Mouse (Mus musculus): Measurements from ENCODE around the gene Stk32c.

Stk32c gene

DNA sequence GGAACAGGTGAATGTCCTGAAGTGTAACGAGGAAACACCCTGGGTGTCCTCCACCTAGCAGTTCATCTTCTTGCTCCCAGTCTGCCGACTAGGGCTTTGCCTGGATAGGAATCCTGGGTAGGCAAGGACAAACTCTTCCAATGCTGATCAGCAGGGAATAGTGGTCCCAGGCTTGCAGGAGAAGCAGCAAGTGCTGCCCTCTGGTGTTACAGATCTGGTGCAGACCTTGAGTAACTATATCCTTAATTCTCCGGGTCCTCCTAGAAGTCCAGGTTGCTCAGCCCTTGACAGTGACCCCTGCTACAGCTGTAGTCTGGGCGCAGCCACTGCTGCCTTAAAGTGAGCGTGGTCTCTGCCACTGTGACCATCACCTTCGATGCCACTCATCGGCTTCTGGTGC lies 13.0 kb downstream of the Stk32c start:
- CTCF ChIA-PET: no interaction called here

DNA sequence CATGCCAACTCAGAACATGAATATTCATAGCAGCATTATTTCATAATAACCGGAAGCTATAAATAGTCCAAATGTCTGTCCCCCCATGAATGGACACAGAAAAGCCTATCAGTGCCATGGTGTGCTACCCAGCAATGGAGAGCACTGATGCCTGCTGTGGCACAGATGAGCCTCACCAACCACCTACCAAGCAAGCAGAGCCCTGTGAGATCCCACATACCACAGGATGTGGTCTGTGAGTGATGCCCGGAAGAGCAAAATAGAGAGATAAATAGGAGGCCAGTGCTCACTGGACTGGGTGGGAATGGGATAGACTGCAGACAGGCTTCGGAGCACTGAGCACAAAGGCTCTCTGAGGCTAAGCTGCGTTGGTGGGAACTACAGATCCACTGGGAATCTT lies 16.1 kb downstream of the Stk32c start:
- CTCF ChIA-PET: interaction anchor here (0.5 kb wide), 1 partner anchor 38 kb away, joined by 12 read pairs; no protein-coding TSS in a partner anchor

- CTCF ChIA-PET: no interaction called here
Measured at GRCm38 (mm10) chr7:139191619-139192018, 21.5 kb downstream of the Stk32c start.

DNA sequence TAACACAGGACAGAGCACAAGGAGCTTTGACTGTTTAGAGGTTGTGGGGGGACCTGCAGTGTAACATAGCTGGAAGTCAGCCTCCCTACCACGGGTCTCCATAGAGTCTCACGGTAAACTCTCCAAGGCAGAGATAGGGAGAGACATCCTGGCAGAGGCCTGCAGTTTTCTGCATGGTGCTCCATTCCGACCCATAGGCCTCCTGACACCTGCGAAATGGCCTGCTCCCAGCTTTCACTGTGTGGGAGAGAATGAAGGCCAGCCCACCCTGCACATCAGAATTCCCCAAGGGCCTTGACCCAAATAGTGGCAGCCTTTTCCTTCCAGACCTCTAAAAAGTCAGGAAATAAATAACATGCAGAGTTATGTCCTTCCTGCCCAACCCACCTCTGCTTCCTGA lies 22.5 kb downstream of the Stk32c start:
- CTCF ChIA-PET: no interaction called here

GRCm38 (mm10) chr7:139188634-139189207 lies 24.4 kb downstream of the Stk32c start:
- CTCF ChIA-PET: no interaction called here

- CTCF ChIA-PET: no interaction called here
Measured at GRCm38 (mm10) chr7:139187771-139188633, 25.1 kb downstream of the Stk32c start.

DNA sequence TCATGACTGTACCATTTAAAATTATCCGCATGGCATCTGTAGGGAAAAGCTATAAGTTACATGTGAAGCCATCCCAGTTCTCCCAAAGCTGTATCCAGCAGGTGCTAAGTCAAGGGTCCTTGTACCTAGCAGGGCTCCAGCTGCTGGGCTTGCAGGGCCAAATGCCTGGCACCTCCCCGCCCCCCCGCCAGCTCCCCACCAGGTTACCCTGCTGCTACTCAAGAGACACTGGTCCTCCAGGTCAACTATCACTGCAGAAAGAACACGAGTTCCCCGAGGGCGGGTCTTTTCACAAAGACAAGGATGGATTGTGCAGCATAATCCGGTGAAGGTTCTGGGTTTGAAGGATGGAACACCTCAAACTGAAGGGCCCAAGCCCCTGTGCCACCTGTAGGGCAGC lies 25.8 kb downstream of the Stk32c start:
- CTCF ChIA-PET: no interaction called here

GRCm38 (mm10) chr7:139186436-139186835 lies 26.7 kb downstream of the Stk32c start:
- CTCF ChIA-PET: no interaction called here

DNA sequence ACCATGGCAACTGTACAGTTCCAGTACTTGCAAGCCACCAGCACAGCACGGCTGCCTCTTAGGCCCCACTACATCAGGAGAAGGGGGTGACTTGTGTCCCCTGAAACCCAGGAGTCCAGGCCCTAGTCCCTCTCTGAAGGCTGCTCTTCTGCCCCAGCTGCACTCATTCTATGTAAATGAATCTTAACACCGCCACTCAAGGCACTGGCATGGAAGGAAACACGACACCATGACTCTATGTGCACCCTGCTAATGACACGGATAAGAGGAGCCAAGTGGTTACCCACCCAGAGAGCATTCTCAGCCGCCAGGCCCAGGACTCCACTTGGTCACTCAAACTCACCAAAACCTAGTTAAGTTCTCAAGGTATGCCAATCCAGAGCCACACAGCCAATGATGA lies 27.1 kb downstream of the Stk32c start:
- CTCF ChIA-PET: interaction anchor here (0.5 kb wide), 1 partner anchor 25 kb away, joined by 3 read pairs; no protein-coding TSS in a partner anchor

DNA sequence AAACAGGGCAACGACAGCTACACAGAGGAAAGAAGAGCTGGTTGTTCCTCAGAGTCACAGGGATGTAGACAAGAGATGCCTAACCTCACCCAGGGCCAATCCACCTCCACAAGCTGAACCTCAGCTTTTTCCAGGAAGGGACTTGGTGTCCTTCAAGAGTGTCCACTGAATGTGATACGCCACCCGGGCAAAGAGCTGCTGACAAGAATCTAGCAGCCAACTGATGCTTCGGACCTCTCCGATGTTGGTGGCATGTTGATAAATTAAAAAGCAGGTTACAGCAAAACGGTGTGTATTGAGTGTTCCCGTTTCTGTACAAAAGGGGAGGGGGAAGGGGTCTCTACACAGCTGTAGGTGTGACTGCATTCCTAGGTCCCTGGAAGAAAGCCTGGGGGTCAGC lies 28.3 kb downstream of the Stk32c start:
- CTCF ChIA-PET: no interaction called here

DNA sequence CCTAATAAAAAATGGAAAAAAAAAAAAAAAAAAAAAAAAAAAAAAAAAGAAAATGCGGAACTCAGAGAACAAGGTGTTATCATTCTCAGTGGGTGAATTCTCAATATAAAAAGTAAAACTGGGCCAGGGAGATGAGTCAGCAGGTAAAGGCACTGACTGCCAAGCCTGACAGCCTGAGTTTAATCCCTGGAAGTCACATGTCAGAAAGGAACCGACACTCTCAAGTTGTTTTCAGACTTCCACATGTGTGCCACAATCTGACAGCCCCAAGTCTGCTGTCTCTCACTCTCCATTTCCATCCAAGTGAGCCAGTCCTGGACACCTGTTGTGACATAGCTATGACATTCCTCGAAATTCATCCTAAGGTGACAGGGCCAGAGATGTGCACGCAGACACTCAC lies 28.7 kb downstream of the Stk32c start:
- CTCF ChIA-PET: no interaction called here

DNA sequence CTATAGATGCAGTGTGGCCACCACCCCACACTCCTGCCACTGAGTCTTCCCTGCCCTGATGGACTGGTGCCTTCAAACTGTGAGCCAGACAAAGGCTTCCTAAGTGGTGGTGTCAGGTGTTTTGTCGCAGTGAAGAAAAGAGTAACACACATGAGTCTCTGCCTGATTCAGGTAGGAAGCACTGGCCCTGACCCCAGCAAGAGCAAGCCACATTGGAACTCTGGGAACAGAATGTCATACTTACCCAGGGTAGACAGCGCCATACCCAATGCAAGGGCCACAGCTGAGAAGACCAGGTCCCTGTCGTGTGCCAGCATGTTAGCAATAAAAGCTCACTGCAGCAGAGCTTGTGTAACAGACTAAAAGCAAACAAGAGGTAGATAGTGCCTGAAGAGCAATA lies 33.0 kb downstream of the Stk32c start:
- CTCF ChIA-PET: no interaction called here

- CTCF ChIA-PET: no interaction called here
Measured at GRCm38 (mm10) chr7:139179299-139179698, 33.8 kb downstream of the Stk32c start.

GRCm38 (mm10) chr7:139169143-139169542 lies 44.0 kb downstream of the Stk32c start:
- CTCF ChIA-PET: no interaction called here

DNA sequence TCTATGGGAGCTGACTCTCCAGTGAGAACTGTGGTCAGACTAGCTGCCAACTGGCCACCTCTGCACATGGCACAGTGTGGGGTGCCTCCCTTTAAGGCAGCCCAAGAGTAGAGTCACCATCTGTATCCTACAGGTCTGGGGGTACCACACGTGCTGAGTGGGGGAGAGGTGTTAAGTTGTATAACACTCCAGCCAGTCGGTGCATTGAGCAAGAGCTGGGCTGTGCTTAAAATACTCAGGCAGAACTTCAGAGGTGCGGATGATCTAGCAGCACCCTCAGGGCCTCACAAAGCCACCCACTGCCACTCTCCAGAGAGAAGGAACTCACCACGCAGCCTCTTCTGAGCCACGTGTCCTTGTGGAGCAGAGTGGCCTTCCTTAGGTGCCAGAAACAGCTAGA lies 48.7 kb downstream of the Stk32c start:
- CTCF ChIA-PET: no interaction called here

DNA sequence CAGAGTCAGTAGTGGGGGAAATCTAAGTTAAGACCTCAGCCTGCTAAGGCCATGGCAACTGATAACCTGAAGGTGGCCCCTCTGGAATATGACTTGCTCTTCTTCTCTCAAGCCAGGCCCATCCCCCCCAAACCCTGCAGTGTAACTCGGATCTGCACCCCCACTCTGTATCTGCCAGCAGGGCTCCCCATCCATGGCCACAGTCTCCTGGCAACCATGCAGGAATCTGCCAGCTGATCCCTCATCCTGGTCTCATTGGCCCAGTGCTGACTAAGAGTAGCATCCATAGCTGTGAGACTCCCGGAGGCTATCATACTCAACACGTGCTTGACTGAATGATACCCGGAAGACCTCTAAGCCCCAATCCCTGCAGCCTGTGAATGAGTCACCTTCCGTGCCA lies 54.2 kb downstream of the Stk32c start:
- CTCF ChIA-PET: no interaction called here

DNA sequence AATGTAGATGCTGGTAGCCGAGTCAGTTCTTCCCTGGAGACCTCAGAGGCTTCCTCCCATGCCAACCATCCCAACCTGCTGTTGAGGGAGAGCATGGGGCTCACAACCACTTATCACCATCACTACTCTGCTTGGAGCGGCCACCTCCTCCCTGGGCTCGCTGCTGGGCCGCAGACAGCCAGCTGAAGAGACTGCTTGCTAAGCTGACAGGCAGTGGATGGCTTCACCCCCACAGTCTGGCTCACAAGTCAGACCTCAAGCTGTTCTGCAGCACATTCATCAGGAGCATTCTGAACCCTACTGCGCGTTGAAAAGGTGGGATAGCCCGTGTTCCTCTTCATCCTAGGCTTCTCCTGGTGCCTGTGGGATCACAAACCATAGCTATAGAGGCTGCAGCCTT lies 54.6 kb downstream of the Stk32c start:
- CTCF ChIA-PET: no interaction called here

DNA sequence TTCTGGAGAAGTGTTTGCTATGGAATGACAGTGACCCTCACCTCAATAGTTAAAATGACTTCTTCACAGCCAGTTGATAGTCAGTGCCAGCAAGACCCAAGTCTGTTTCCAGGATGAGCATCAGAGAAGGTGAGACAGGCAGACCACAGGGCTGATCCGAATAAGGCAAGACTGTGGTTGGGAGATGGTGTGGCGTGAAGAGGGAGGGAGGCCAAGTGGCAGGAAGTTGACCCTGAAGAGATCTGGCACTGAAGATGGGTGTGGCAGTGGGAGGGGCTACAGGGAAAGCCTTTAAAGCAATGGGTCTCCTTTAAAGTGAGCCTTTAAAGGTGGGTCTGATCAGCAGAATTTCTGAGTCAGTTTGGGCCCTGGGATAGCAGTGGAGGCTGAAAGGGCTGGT lies 55.6 kb downstream of the Stk32c start:
- CTCF ChIA-PET: interaction anchor here (0.7 kb wide), 1 partner anchor 55 kb away, joined by 4 read pairs; the partner anchor contains the start of gene Lrrc27

DNA sequence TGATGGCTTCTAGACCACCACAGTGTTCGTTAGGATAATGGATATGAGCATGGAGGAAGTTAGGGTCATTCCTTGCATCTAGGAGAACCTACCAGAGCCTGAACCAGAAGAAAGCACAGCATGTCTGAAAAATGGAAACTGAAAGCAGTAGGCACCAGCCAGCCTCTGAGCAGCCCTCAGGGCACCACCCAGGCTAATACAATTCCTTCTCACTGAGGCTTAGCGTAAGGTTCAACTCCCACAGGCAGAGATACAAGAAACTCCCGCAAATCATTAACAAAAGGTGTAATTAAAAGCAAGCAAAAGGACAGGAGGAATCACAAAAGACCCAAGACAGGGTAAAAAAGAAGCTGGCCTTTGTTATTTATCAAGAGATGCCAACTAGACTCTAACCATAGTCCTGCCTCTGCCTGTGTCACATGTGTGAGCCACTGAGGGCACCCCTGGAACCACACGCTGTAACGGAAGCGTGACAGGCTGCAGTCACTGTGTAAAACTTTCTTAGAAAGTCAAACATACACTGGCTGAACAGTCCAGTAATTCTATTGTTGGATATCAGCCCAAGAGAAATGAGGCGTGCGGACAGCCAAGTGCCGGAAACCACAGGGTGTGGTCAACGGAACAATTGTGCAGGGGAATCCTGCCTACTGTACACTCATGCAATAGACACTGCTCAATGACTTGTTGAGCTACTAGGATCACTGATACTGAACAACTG lies 56.6 kb downstream of the Stk32c start:
- CTCF ChIA-PET: interaction anchor here (0.5 to 0.7 kb wide), 2 partner anchors 56 to 251 kb away, joined by 3 to 4 read pairs; partner anchors contain the start of gene Lrrc27

GRCm38 (mm10) chr7:139152927-139153326 lies 60.2 kb downstream of the Stk32c start:
- CTCF ChIA-PET: no interaction called here

DNA sequence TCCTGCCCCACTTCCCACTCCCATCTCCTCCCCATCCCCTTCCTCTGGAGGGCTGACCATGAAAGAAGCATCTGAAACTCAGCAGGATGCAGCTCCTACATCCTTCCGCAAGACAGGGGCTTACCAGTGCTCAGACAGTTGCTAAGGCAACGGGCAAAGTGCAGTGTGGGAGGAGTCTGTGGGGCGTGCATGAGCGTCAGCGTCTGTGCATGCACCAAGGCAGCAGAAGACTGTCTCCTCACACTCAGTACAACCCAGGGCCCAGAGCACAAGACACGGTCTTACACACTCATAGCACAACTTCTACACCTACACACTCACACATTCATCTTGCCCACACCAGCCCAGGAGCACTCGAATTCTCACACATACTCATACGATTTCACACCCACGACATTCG lies 62.0 kb downstream of the Stk32c start:
- CTCF ChIA-PET: no interaction called here

- CTCF ChIA-PET: no interaction called here
Measured at GRCm38 (mm10) chr7:139149373-139149772, 63.7 kb downstream of the Stk32c start.

DNA sequence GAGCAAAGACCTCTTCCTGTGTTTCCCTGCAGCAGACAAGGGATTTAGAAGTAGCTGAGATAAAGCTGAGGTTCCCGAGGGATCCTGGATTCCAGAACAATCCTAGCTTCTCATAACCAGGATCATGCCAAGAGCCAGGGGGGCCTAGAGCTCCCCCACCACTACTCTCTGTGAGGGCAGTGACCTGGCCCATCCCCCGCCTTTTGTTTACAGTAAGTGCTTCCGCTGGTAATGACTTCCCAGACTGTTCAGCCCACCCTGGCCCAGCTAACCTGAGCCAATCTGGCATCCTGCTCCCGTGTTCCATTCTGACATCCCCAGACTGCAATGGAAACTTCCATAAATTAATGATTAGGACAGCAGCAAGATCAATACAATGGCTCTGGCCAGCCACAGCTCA lies 65.7 kb downstream of the Stk32c start:
- CTCF ChIA-PET: no interaction called here
